9 mouse cellular contexts compared by ENCODE assay signal in genomic region chr2:153593186-153593585, GRCm38 (mm10). TPM values are rescaled to one million over a fixed set of nuclear protein-coding genes. Genes with fewer than 3 reads are reported as not detected.
DNase-seq lines count a peak whose midpoint lies in the region; ATAC-seq and TF ChIP-seq lines count a peak whose summit lies in the region.
"Had no signal": no experiment of that assay in that cellular context is flagged by ENCODE, and none has a peak within 500 bp of the region (broad histone marks: within the 10 kb centered on the region; RNA-seq: fewer than 3 reads in every experiment).

No protein-coding gene starts in this region.

- H3K9me3 ChIP-seq in forebrain, postnatal 0 days (ENCODE audit: low read length): no peaks in the 10 kb centered on the region
- no peaks in the 10 kb centered on the region for H3K9me3 ChIP-seq in liver, embryonic 15.5 days (replicated peaks)

- H3K36me3 ChIP-seq in forebrain, postnatal 0 days (ENCODE audit: insufficient read depth): no peaks in the 10 kb centered on the region
- no peaks in the 10 kb centered on the region for H3K36me3 ChIP-seq in liver, embryonic 15.5 days (replicated peaks)

- peak; percentile 40 for DNase-seq in heart, postnatal 4 days
- no peak for DNase-seq in heart, postnatal 36 days
- peak; percentile 93 for DNase-seq in brain, adult 2 months (ENCODE audit: low read depth, low spot score)
- peak; percentile 59 for DNase-seq in forebrain, postnatal 0 days
- no peak for DNase-seq in left cerebral cortex, adult 9 months (ENCODE audit: low spot score in 2 of 2)
- no peak for DNase-seq in gastrocnemius, postnatal 10 days

- no peak overlapping the region for H3K4me3 ChIP-seq in forebrain, postnatal 0 days (ENCODE audit: low read depth, low read length)
- no peak overlapping the region for H3K4me3 ChIP-seq in liver, embryonic 15.5 days (replicated peaks)
- H3K4me3 ChIP-seq: myocyte had no signal

- no peak overlapping the region for H3K27ac ChIP-seq in forebrain, postnatal 0 days (ENCODE audit: low read depth, low read length)
- H3K27ac ChIP-seq in liver, embryonic 15.5 days (replicated peaks): peak overlapping the region; percentile 82

- no peak overlapping the region for H3K9ac ChIP-seq in forebrain, postnatal 0 days
- no peak overlapping the region for H3K9ac ChIP-seq in liver, embryonic 15.5 days

- TF ChIP-seq CTCF in forebrain, postnatal 0 days (IDR thresholded peaks at IDR 0.05; ENCODE audit: low read depth): no peak

- no peaks in the 10 kb centered on the region; the same call in 1 of the 2 replicates for H3K4me1 ChIP-seq in forebrain, postnatal 0 days (ENCODE audit: insufficient read depth)
- peaks cover 30% of the 10 kb centered on the region for H3K4me1 ChIP-seq in liver, embryonic 15.5 days (replicated peaks)

- H3K4me2 ChIP-seq in forebrain, postnatal 0 days (ENCODE audit: low read depth): no peak overlapping the region
- H3K4me2 ChIP-seq in liver, embryonic 15.5 days: no peak overlapping the region

- WGBS in forebrain, postnatal 0 days: 24% methylated on average over 9 of the region's 9 CpGs
- WGBS in liver, embryonic 15.5 days (ENCODE audit: insufficient replicate concordance): 67% methylated on average over 9 of the region's 9 CpGs

- no peaks in the 10 kb centered on the region for H3K27me3 ChIP-seq in forebrain, postnatal 0 days (ENCODE audit: insufficient read depth, low read length)
- H3K27me3 ChIP-seq in liver, embryonic 15.5 days: no peaks in the 10 kb centered on the region

- peak; percentile 87 for ATAC-seq in forebrain, postnatal 0 days
- ATAC-seq in liver, embryonic 15.5 days (ENCODE audit: insufficient read depth): peak; percentile 21; the same call in 1 of the 2 replicates
- no peak for ATAC-seq in inflammation-experienced regulatory T-cells, adult 6 months

- intact Hi-C loops in heart, postnatal 36 days (cut with DNase I): no loop called here

RNA-seq across cellular contexts. Expression of gene Commd7, which starts 39.4 kb away (rescaled TPM):
- total RNA-seq in heart, postnatal 4 days (2021): 10 to 100 TPM; 21.7 to 25.9 TPM
- 10 to 100 TPM; 11.0 to 12.2 TPM for total RNA-seq in heart, postnatal 36 days (2021)
- 39.2 and 46.4 TPM in 2 replicates for total RNA-seq in forebrain, postnatal 0 days (2014; rRNA removed)
- polyA plus RNA-seq in forebrain, postnatal 0 days (2015; fragmentation: Nextera tagmentation; extraction: Ambion mirVana): 105 and 116 TPM in 2 replicates
- polyA plus RNA-seq in liver, embryonic 15.5 days (2015; fragmentation: Nextera tagmentation; extraction: Ambion mirVana): 28.1 and 28.2 TPM in 2 replicates
- 10 to 100 TPM; 16.6 to 21.5 TPM for total RNA-seq in gastrocnemius, postnatal 10 days (2021)
- polyA plus RNA-seq in inflammation-experienced regulatory T-cells, adult 6 months (2017; shearing (Covaris generic)): 100 to 1,000 TPM; 102 to 138 (median 121) TPM

RNA-seq across cellular contexts. Expression of gene Dnmt3b, which starts 56.1 kb away (rescaled TPM):
- total RNA-seq in heart, postnatal 4 days (2021): 1 to 10 TPM; 3.0 to 3.5 TPM
- total RNA-seq in heart, postnatal 36 days (2021): 1 to 10 TPM; 1.1 to 1.2 TPM
- 1.9 and 3.9 TPM in 2 replicates for total RNA-seq in forebrain, postnatal 0 days (2014; rRNA removed)
- polyA plus RNA-seq in forebrain, postnatal 0 days (2015; fragmentation: Nextera tagmentation; extraction: Ambion mirVana): 1.3 and 1.9 TPM in 2 replicates
- polyA plus RNA-seq in liver, embryonic 15.5 days (2015; fragmentation: Nextera tagmentation; extraction: Ambion mirVana): 4.3 and 4.4 TPM in 2 replicates
- total RNA-seq in gastrocnemius, postnatal 10 days (2021): 1 to 10 TPM; 1.3 to 3.1 TPM
- 1 to 10 TPM; 1.5 to 4.8 (median 3.7) TPM for polyA plus RNA-seq in inflammation-experienced regulatory T-cells, adult 6 months (2017; shearing (Covaris generic))

Comparison
In these comparisons a context has a peak if more than half of its experiments do, and no peak if none do; other contexts are left out.
1. DNase-seq: peak in heart, postnatal 4 days (single experiment), brain, adult 2 months (single experiment) and forebrain, postnatal 0 days (single experiment); none in heart, postnatal 36 days (0 of 2), left cerebral cortex, adult 9 months (0 of 2) and gastrocnemius, postnatal 10 days (single experiment).